Mouse (Mus musculus) heart, embryonic 15.5 days (tissue): Measurements from ENCODE around the gene Gm13694. TPM values are rescaled to one million over a fixed set of nuclear protein-coding genes. Genes with fewer than 3 reads are reported as not detected.
A peak's percentile ranks its signal among the peaks of the same experiment; 100 is the strongest.
"Not testable (repeated sequence)": the region's sequence is repeated elsewhere in the genome, so short reads cannot be mapped to it uniquely, and the experiment has no call there.

Experiments used
- ATAC-seq: fragments of 200-750 bp; cut with Nextera tagmentation; replicated peaks from 2 replicates; pipeline ENCODE4 v1.8.0; 2017; ENCODE audit warnings: low read depth, moderate TSS enrichment; ENCODE audit not compliant: insufficient number of reproducible peaks, insufficient read depth, low FRiP score
- H3K27ac ChIP-seq: fragments of 300-500 bp; sonication (generic); 2 replicates; pipeline ENCODE4 v1.5.1; 2015; ENCODE audit warnings: mild to moderate bottlenecking, inconsistent platforms
- H3K27me3 ChIP-seq: fragments of 300-500 bp; sonication (generic); 2 replicates; pipeline ENCODE4 v1.6.1; 2015; ENCODE audit warnings: inconsistent platforms
- H3K36me3 ChIP-seq: fragments of 300-500 bp; sonication (generic); 2 replicates; pipeline ENCODE4 v1.6.1; 2015; ENCODE audit warnings: mild to moderate bottlenecking, inconsistent platforms
- H3K4me1 ChIP-seq: fragments of 300-500 bp; sonication (generic); replicated peaks from 2 replicates; pipeline ENCODE4 v1.6.1; 2015; ENCODE audit warnings: inconsistent platforms
- H3K4me2 ChIP-seq: fragments of 300-500 bp; sonication (generic); 2 replicates; pipeline ENCODE4 v1.6.1; 2015; ENCODE audit warnings: inconsistent platforms, mild to moderate bottlenecking, moderate library complexity
- H3K4me3 ChIP-seq: fragments of 300-500 bp; sonication (generic); 2 replicates; pipeline ENCODE4 v1.5.1; 2015; ENCODE audit warnings: mild to moderate bottlenecking, inconsistent platforms
- H3K9ac ChIP-seq: fragments of 300-500 bp; sonication (generic); 2 replicates; pipeline ENCODE4 v1.6.1; 2015; ENCODE audit warnings: mild to moderate bottlenecking, inconsistent platforms
- H3K9me3 ChIP-seq: fragments of 300-500 bp; sonication (generic); replicated peaks from 2 replicates; pipeline ENCODE4 v1.6.1; 2016; ENCODE audit warnings: inconsistent platforms
- WGBS: fragments of 180-500 bp; shearing (Covaris S2); methylation state at CpG from one replicate; pipeline ENCODE4 v1.1.7; 2015; ENCODE audit warnings: mixed read lengths; 5-methylcytosine and 5-hydroxymethylcytosine counted together
- polyA plus RNA-seq: library from polyadenylated mRNA; unstranded; fragments of >200 nt; fragmentation: Nextera tagmentation; extraction: Ambion mirVana; gene quantifications from 2 replicates; pipeline ENCODE4 v1.2.1, GENCODE M21; 2015

Gene Gm13694
- polyA plus RNA-seq, 1 experiment from 2014 or later, result not detected

DNA sequence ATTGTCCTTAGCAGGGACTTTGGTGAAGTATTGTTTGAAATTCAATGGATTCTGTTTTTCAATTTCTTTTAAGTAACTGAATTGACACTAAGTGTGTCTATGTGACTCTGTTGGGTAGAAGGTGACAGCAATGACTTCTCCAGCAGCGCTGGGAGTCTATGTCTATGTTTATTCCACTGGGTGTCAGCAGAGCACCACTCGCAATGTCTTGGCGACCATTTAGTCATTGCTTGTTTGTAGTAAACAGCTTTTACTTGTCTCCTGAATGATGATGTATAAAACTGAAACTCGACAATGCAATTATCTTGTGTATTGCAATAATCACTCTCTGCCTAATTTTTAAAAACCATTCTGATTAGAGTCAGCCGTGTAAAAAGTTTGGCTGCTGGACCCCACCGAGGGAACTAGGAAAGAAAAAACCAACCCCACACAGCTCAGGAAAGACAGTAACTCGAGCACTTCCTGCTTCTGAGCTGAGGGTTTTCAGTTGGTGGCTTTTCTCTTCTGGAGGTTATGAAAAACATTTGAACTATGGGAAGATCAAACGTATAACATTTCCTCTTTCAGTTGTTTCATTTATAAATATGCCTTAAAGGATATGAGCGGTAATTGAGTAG lies 15.0 kb downstream of the Gm13694 start:
- ATAC-seq, H3K4me1 ChIP-seq, H3K4me3 ChIP-seq, H3K27ac ChIP-seq, H3K9me3 ChIP-seq, H3K36me3 ChIP-seq, H3K9ac ChIP-seq, H3K27me3 ChIP-seq: not testable (repeated sequence)
- H3K4me2 ChIP-seq, result peak overlapping the region; percentile 27; the same call in 1 of the 2 replicates
- WGBS, result 34% methylated on average over 8 of the region's 9 CpGs

- H3K4me1 ChIP-seq, H3K9ac ChIP-seq, H3K4me2 ChIP-seq, H3K36me3 ChIP-seq, H3K4me3 ChIP-seq, H3K27ac ChIP-seq, ATAC-seq, H3K9me3 ChIP-seq, H3K27me3 ChIP-seq: not testable (repeated sequence)
- 64% methylated on average over 3 of the region's 3 CpGs for WGBS
These were observed 15.8 kb downstream of the Gm13694 start for GRCm38 (mm10) chr2:83994526-83994925.

GRCm38 (mm10) chr2:84008913-84009312 lies 30.2 kb downstream of the Gm13694 start:
- Histone ChIP-seq H3K27me3 (no peaks in the 10 kb centered on the region), H3K4me1 (no peaks in the 10 kb centered on the region), H3K9ac (no peak overlapping the region), H3K9me3 (no peaks in the 10 kb centered on the region), H3K27ac (no peak overlapping the region), H3K36me3 (no peaks in the 10 kb centered on the region), H3K4me2 (no peak overlapping the region), H3K4me3 (no peak overlapping the region)
- WGBS, result 27% methylated on average over 1 of the region's 1 CpGs
- ATAC-seq, result no peak

DNA sequence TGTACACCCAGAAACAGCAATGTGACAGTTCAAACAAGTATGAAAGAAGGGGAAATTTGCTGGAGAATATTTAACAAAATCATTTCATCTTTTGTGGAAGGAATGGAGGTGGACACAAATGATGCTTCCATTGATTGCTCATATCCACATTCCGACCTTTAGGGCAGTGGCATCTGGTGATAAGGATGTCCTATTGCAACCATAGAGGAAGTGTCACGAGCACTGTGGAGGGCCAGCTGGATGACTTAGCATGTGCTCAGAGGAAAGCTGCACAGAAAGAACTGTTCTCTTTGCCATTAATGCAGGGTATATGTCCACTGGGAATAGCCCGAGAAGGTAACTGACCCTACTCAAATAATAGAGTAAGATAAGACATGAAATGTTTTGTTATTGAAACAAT lies 31.1 kb downstream of the Gm13694 start:
- no peak overlapping the region for H3K4me2 ChIP-seq
- ATAC-seq, result no peak
- no peak overlapping the region for H3K4me3 ChIP-seq
- WGBS, result 44% methylated on average over 3 of the region's 3 CpGs
- H3K9me3 ChIP-seq, result no peaks in the 10 kb centered on the region
- no peaks in the 10 kb centered on the region for H3K27me3 ChIP-seq
- no peak overlapping the region for H3K9ac ChIP-seq
- H3K36me3 ChIP-seq, result no peaks in the 10 kb centered on the region
- H3K27ac ChIP-seq, result no peak overlapping the region
- no peaks in the 10 kb centered on the region for H3K4me1 ChIP-seq

GRCm38 (mm10) chr2:84014572-84014971 lies 35.8 kb downstream of the Gm13694 start:
- Histone ChIP-seq H3K9me3 (no peaks in the 10 kb centered on the region), H3K27me3 (no peaks in the 10 kb centered on the region), H3K4me3 (no peak overlapping the region), H3K27ac (no peak overlapping the region), H3K4me2 (no peak overlapping the region), H3K36me3 (no peaks in the 10 kb centered on the region), H3K9ac (no peak overlapping the region), H3K4me1 (peaks cover 10% of the 10 kb centered on the region)
- ATAC-seq, result no peak
- 65% methylated on average over 6 of the region's 6 CpGs for WGBS

DNA sequence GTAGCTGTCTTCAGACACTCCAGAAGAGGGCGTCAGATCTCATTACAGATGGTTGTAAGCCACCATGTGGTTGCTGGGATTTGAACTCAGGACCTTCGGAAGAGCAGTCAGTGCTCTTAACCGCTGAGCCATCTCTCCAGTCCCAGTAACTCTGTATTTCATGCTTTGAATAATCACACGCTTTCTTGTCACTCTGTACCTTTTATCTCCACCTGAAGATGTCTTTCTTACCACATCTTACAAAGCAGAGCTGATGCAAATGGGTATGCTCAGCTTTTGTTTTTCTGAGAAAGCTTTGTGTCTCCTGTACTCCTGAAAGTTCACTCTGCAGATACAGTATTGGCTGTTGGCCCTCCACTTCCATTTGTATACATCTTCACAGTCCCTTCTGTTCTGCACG lies 37.6 kb downstream of the Gm13694 start:
- not testable (repeated sequence) for H3K4me3 ChIP-seq, H3K9me3 ChIP-seq, H3K4me2 ChIP-seq, ATAC-seq, H3K9ac ChIP-seq, H3K27me3 ChIP-seq, H3K36me3 ChIP-seq, H3K27ac ChIP-seq
- H3K4me1 ChIP-seq, result peaks cover 12% of the 10 kb centered on the region
- WGBS, result 70% methylated on average over 5 of the region's 5 CpGs

DNA sequence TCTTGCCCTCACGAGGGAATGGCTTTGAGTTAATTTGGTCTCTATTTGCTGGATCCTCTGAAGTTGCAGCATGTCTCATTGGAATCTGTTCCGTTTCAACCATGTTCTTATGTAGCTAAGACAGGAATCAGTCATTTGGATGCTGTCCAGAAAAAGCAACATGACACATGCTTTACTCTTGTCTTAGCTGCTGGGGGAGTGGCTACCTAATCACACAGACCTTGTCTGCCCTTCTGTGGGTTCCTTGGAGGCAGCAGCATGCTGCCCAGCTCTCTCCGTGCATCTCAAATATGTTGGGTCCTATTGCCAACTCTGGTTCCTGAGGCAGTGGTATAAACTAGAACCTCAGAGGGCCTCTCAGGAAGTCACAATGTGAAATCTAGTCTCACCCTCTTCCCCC lies 39.6 kb downstream of the Gm13694 start:
- 9% methylated on average over 3 of the region's 3 CpGs for WGBS
- no peak overlapping the region for H3K9ac ChIP-seq
- 0 out of 2 replicates have a peak overlapping the region, but pooled peaks have one; percentile 32 for H3K27ac ChIP-seq
- peaks cover 12% of the 10 kb centered on the region for H3K4me1 ChIP-seq
- no peaks in the 10 kb centered on the region for H3K9me3 ChIP-seq
- no peak overlapping the region for H3K4me3 ChIP-seq
- no peaks in the 10 kb centered on the region for H3K27me3 ChIP-seq
- peak; percentile 43; the same call in 1 of the 2 replicates for ATAC-seq
- H3K4me2 ChIP-seq, result no peak overlapping the region
- no peaks in the 10 kb centered on the region for H3K36me3 ChIP-seq

GRCm38 (mm10) chr2:84019519-84020305 lies 41.0 kb downstream of the Gm13694 start:
- no peaks in the 10 kb centered on the region for H3K9me3 ChIP-seq
- peaks cover 12% of the 10 kb centered on the region for H3K4me1 ChIP-seq
- ATAC-seq, result peak; percentile 53; the same call in 1 of the 2 replicates
- WGBS, result 66% methylated on average over 8 of the region's 8 CpGs
- H3K27me3 ChIP-seq, result no peaks in the 10 kb centered on the region
- H3K4me3 ChIP-seq, result no peak overlapping the region
- H3K27ac ChIP-seq, result no peak overlapping the region
- no peak overlapping the region for H3K4me2 ChIP-seq
- no peaks in the 10 kb centered on the region for H3K36me3 ChIP-seq
- no peak overlapping the region for H3K9ac ChIP-seq

GRCm38 (mm10) chr2:84021930-84022329 lies 43.2 kb downstream of the Gm13694 start:
- Histone ChIP-seq H3K9me3 (no peaks in the 10 kb centered on the region), H3K9ac (no peak overlapping the region), H3K27ac (no peak overlapping the region), H3K27me3 (no peaks in the 10 kb centered on the region), H3K4me2 (no peak overlapping the region), H3K4me3 (no peak overlapping the region), H3K36me3 (no peaks in the 10 kb centered on the region), H3K4me1 (peaks cover 12% of the 10 kb centered on the region)
- 70% methylated on average over 2 of the region's 2 CpGs for WGBS
- ATAC-seq, result no peak

DNA sequence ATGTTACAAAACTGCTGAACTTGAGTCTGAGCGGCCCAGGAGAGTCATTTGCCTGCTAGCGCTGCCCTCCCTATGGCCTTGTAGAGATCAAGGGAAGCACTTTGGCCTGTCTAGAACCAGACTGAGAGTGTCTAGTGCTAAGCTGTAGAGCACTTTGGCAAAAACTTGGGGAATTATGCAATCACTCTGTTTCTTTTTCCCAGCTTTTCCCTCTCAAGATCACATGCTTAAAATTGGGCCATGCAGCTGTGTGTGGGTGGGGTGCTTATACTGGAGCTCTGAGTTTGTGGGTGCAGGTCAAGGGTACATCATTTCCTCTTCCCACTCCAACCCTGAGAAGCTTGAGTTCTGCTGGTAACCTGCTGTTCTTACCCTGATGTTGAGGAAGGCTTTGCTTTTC lies 44.2 kb downstream of the Gm13694 start:
- WGBS, result 86% methylated on average over 2 of the region's 2 CpGs
- no peak for ATAC-seq
- H3K27ac ChIP-seq, result no peak overlapping the region

DNA sequence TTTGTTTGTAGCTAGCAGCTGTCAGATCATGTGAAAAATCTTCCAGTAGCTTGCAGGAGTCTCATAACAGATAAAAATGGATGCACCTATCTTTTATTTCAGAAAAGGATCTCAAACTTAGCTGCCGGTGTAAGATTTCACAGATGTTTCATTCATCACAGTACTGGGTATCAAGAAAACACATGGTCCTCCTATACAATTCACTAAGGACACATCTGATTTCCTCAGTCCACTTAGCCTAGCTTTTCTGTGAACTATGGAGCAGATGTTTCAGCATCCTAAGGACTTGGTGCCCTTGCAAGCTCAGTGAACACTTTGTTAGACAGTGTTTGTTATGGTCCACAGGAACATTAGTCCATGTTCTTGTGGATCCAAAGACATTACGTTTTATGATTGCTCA lies 44.6 kb downstream of the Gm13694 start:
- Histone ChIP-seq H3K9ac (no peak overlapping the region), H3K4me3 (no peak overlapping the region), H3K27me3 (no peaks in the 10 kb centered on the region), H3K36me3 (no peaks in the 10 kb centered on the region), H3K9me3 (no peaks in the 10 kb centered on the region), H3K27ac (no peak overlapping the region), H3K4me1 (peaks cover 6% of the 10 kb centered on the region), H3K4me2 (no peak overlapping the region)
- WGBS, result 80% methylated on average over 2 of the region's 2 CpGs
- no peak for ATAC-seq

More for the DNA sequence above, 44.2 kb downstream of the Gm13694 start:
- Histone ChIP-seq H3K9me3 (no peaks in the 10 kb centered on the region), H3K36me3 (no peaks in the 10 kb centered on the region), H3K4me3 (no peak overlapping the region), H3K4me2 (no peak overlapping the region), H3K4me1 (peaks cover 10% of the 10 kb centered on the region), H3K27me3 (no peaks in the 10 kb centered on the region), H3K9ac (no peak overlapping the region)

DNA sequence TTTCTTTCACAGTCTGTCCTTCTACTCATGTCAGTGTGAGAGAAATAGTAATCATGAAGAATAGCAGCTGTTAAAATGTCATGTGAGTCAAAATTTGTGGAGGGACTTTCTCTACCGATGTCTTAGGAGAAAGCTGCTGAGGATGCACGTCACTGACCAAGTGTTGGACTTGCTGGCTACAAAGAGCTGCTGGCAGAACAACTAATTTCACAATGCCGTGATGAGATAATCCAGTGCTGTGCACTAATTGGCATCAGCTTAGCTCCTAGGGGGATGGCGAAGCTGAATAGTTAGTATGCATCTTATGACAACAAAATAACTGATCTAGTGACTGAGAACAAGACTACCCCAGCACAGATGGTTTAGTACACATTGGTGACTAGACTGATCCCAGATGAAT lies 46.5 kb downstream of the Gm13694 start:
- Histone ChIP-seq H3K9me3 (no peaks in the 10 kb centered on the region), H3K4me3 (no peak overlapping the region), H3K27me3 (no peaks in the 10 kb centered on the region), H3K9ac (no peak overlapping the region), H3K4me2 (no peak overlapping the region), H3K36me3 (no peaks in the 10 kb centered on the region), H3K27ac (no peak overlapping the region), H3K4me1 (no peaks in the 10 kb centered on the region)
- no peak for ATAC-seq
- WGBS, result 57% methylated on average over 4 of the region's 4 CpGs
